Mouse (Mus musculus): ENCODE data around the gene Cd96. TPM values are rescaled to one million over a fixed set of nuclear protein-coding genes. Genes with fewer than 3 reads are reported as not detected.

The Cd96 gene
- polyA plus RNA-seq, 1 experiment from 2014 or later = not detected

DNA sequence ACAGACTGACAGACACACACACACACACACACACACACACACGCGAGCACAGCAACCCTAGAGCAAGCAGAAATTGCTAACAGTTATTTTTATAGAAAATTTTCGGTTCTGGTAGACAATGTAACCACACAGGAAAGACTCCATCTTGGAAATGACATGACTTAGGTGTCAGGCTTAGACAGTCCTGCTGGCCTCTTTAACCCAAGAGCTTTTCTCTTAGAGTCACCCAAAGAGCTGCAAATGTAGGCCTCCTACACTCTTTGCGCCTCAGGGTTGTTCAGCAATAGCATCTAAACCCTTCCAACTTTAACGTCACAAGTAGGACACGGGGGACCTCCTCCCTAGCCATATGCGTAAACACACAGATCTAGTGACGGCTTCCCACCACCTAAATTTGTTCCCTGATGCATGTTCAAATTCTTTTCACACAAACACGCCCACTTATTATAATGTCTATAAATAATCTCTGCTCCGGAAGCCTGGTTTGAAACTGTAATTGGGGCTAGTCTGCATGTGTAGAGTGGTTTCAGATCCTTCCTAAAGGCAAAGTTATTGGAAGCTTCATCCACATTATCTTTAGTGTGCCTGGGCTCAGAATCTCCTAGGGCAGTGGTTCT is 118.4 kb downstream of the Cd96 start:
- Histone ChIP-seq H3K9me3 (ENCODE audit: low read length) (no peaks in the 10 kb centered on the region), H3K4me2 (replicated peaks; ENCODE audit: low read depth, low read length) (no peak overlapping the region), H3K27me3 (replicated peaks; ENCODE audit: insufficient read depth, low read length) (no peaks in the 10 kb centered on the region), H3K4me3 (ENCODE audit: low read depth, low read length) (no peak overlapping the region), H3K27ac (ENCODE audit: low read length) (no peak overlapping the region), H3K9ac (replicated peaks; ENCODE audit: low read depth) (no peak overlapping the region), H3K4me1 (ENCODE audit: insufficient read depth, low read depth, low read length) (no peaks in the 10 kb centered on the region), H3K36me3 (ENCODE audit: insufficient read depth, low read length) (no peaks in the 10 kb centered on the region)
- no peak for DNase-seq (ENCODE audit: low spot score)
- TF ChIP-seq EP300 (IDR thresholded peaks at IDR 0.05) = no peak
- no peak for TF ChIP-seq CTCF (IDR thresholded peaks at IDR 0.05)
- ATAC-seq = no peak
- 81% methylated on average over 10 of the region's 10 CpGs for WGBS

DNA sequence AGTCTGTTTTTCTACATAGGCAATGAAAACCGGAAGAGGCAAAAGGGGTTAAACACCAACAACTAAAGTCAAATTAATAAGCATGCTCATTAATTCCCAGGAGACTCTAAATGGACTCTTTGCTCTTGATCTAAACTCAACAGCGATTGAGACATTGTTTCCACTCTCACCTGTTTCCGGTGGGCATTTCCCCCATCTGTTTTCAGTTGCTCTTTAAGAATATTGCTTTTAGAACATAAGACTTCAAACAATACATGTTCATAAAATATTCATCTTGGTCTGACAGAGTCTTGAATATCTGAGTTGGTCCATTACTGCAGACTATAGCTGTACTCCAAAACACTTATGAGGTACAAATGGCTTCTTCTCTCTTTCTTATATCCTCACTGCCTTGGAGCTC is 119.1 kb downstream of the Cd96 start:
- 90% methylated on average over 3 of the region's 3 CpGs for WGBS
- no peak overlapping the region for H3K4me2 ChIP-seq (replicated peaks; ENCODE audit: low read depth, low read length)
- no peak for TF ChIP-seq EP300 (IDR thresholded peaks at IDR 0.05)
- TF ChIP-seq CTCF (IDR thresholded peaks at IDR 0.05) = no peak
- H3K36me3 ChIP-seq (ENCODE audit: insufficient read depth, low read length) = no peaks in the 10 kb centered on the region
- no peak for DNase-seq (ENCODE audit: low spot score)
- H3K9ac ChIP-seq (replicated peaks; ENCODE audit: low read depth) = no peak overlapping the region
- H3K27ac ChIP-seq (ENCODE audit: low read length) = no peak overlapping the region
- no peaks in the 10 kb centered on the region for H3K4me1 ChIP-seq (ENCODE audit: insufficient read depth, low read depth, low read length)
- no peak overlapping the region for H3K4me3 ChIP-seq (ENCODE audit: low read depth, low read length)
- H3K9me3 ChIP-seq (ENCODE audit: low read length) = no peaks in the 10 kb centered on the region
- no peaks in the 10 kb centered on the region for H3K27me3 ChIP-seq (replicated peaks; ENCODE audit: insufficient read depth, low read length)
- ATAC-seq = no peak

DNA sequence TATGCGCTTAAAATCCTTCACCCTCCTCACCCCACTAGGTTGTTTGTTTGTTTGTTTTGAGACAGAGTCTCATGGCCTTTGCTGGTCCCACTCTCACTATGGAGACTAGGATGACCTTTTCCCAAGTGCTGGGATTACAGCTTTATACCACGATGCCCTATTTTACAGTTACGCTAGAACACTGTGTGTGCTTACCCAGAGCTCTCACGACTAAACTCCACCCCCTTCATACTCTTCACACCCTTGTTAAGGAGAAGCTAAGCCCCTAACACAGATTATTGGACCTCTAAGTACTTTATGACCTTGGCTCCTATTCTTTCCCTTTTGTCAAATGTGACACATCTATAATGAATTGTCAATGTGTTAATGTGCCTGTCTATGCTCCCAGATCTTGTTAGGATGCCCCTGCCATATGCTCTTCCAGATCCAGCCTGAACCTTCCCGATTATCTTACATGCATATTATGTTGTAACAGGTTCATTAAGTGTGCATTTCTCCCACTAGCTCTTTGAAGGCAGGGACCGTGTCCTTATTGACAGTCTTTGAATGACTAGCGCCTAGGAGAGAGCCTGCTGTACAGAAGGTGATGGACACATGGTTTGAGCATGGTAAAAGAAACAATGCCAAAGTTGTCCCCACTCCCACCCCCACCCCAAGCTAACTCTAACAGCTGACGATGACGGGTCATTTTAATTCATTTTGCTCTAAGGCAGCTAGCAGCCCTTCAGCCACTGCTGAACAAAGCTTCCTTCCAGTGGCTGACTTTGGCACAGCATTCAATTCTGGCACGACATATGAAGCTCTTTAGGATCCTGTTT is 120.5 kb downstream of the Cd96 start:
- TF ChIP-seq EP300 (IDR thresholded peaks at IDR 0.05) = no peak
- TF ChIP-seq CTCF (IDR thresholded peaks at IDR 0.05) = no peak
- Histone ChIP-seq H3K4me1 (ENCODE audit: insufficient read depth, low read depth, low read length) (no peaks in the 10 kb centered on the region), H3K4me2 (replicated peaks; ENCODE audit: low read depth, low read length) (no peak overlapping the region), H3K4me3 (ENCODE audit: low read depth, low read length) (no peak overlapping the region), H3K36me3 (ENCODE audit: insufficient read depth, low read length) (no peaks in the 10 kb centered on the region), H3K9ac (replicated peaks; ENCODE audit: low read depth) (no peak overlapping the region), H3K9me3 (ENCODE audit: low read length) (no peaks in the 10 kb centered on the region), H3K27ac (ENCODE audit: low read length) (no peak overlapping the region), H3K27me3 (replicated peaks; ENCODE audit: insufficient read depth, low read length) (no peaks in the 10 kb centered on the region)
- DNase-seq (ENCODE audit: low spot score) = no peak
- no peak for ATAC-seq
- 73% methylated on average over 10 of the region's 10 CpGs for WGBS

DNA sequence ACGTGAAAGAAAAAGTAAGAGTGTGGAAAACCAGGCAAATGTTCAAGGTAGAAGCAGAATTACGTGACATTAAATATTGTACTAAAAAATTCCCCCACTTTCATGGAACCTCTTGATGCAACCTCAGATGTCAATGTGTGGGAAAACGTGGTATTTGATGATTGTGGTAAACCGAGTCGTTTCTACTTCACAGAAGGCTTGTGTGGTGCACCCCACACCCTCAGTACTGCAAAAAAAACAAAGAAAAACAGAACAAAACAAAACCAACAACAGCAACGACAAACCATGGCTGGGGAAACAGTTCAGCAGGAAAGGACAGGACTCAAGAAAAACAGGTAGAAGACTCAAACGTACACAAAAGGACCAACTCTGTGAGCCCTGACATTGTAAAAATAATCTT is 121.8 kb downstream of the Cd96 start:
- no peaks in the 10 kb centered on the region for H3K4me1 ChIP-seq (ENCODE audit: insufficient read depth, low read depth, low read length)
- no peak overlapping the region for H3K9ac ChIP-seq (replicated peaks; ENCODE audit: low read depth)
- H3K36me3 ChIP-seq (ENCODE audit: insufficient read depth, low read length) = no peaks in the 10 kb centered on the region
- no peak overlapping the region for H3K27ac ChIP-seq (ENCODE audit: low read length)
- H3K27me3 ChIP-seq (replicated peaks; ENCODE audit: insufficient read depth, low read length) = no peaks in the 10 kb centered on the region
- no peak overlapping the region for H3K4me3 ChIP-seq (ENCODE audit: low read depth, low read length)
- no peak for DNase-seq (ENCODE audit: low spot score)
- no peaks in the 10 kb centered on the region for H3K9me3 ChIP-seq (ENCODE audit: low read length)
- WGBS = 73% methylated on average over 7 of the region's 7 CpGs
- no peak for ATAC-seq
- TF ChIP-seq EP300 (IDR thresholded peaks at IDR 0.05) (no peak), CTCF (IDR thresholded peaks at IDR 0.05) (no peak)
- H3K4me2 ChIP-seq (replicated peaks; ENCODE audit: low read depth, low read length) = no peak overlapping the region

DNA sequence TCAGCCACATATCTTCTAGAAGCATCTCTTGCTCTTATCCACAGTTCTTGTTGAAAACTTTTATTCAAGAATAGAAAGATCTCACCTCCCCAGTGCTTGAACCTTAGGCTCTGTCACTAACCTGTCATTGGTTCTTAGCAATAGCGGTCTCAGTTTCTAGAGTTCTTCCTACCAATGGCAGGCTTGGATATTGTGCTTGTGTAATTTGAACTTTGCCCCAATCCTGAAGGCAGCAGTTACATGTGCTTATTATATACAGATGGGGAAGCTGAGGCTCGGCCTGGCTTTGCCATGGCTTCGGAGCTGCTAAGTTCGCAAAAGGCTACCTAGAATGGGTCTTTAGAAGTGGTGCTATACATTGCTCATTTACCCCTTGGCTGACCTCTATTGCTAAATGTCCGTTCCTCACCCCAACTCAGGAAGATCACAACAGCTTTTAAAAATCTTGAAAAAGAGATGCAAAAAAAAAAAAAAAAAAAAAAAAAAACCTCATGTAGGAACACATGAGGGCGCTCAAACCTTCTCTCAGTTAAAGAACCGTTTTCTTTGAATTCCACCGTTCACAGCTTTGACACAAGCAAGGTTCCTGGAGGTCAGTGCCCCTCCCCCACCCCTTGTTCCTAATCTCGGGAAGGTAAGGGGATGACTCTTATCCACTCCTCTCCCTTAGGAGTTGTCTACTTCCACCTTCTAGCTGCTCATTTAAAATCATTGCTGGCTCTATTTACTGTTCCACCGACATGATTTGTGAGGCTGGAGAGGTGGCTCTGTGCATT is 129.0 kb downstream of the Cd96 start:
- Histone ChIP-seq H3K9ac (replicated peaks; ENCODE audit: low read depth) (no peak overlapping the region), H3K4me1 (ENCODE audit: insufficient read depth, low read depth, low read length) (no peaks in the 10 kb centered on the region), H3K4me3 (ENCODE audit: low read depth, low read length) (no peak overlapping the region), H3K9me3 (ENCODE audit: low read length) (no peaks in the 10 kb centered on the region), H3K4me2 (replicated peaks; ENCODE audit: low read depth, low read length) (no peak overlapping the region), H3K27me3 (replicated peaks; ENCODE audit: insufficient read depth, low read length) (no peaks in the 10 kb centered on the region), H3K36me3 (ENCODE audit: insufficient read depth, low read length) (no peaks in the 10 kb centered on the region), H3K27ac (ENCODE audit: low read length) (no peak overlapping the region)
- no peak for ATAC-seq
- DNase-seq (ENCODE audit: low spot score) = peak; percentile 29
- WGBS = 46% methylated on average over 10 of the region's 10 CpGs
- TF ChIP-seq CTCF (IDR thresholded peaks at IDR 0.05) (peak; percentile 41), EP300 (IDR thresholded peaks at IDR 0.05) (no peak)

DNA sequence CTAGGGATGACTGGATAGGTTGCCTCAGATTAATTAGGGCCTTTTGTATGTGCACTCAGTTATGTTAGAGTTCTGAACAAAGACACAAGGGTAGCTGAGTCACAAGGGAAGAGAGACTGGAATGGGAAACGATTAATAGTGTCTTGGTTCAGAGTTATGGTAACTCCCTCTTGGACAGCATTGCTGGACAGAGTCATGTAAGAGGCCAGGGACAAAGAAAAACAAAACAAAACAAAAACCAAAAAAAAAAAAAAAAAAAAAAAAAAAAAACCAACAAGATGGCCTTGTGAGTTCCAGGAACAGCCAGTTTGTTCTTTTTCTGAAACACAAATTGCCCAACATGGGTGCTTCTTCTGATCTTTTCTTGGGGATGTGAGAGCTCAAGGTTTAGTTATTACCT is 133.8 kb downstream of the Cd96 start:
- Histone ChIP-seq H3K27me3 (replicated peaks; ENCODE audit: insufficient read depth, low read length) (no peaks in the 10 kb centered on the region), H3K27ac (ENCODE audit: low read length) (no peak overlapping the region), H3K4me3 (ENCODE audit: low read depth, low read length) (no peak overlapping the region), H3K9me3 (ENCODE audit: low read length) (no peaks in the 10 kb centered on the region), H3K4me2 (replicated peaks; ENCODE audit: low read depth, low read length) (no peak overlapping the region), H3K36me3 (ENCODE audit: insufficient read depth, low read length) (no peaks in the 10 kb centered on the region), H3K4me1 (ENCODE audit: insufficient read depth, low read depth, low read length) (no peaks in the 10 kb centered on the region), H3K9ac (replicated peaks; ENCODE audit: low read depth) (no peak overlapping the region)
- DNase-seq (ENCODE audit: low spot score) (no peak), ATAC-seq (no peak)
- no peak for TF ChIP-seq CTCF (IDR thresholded peaks at IDR 0.05)
- no peak for TF ChIP-seq EP300 (IDR thresholded peaks at IDR 0.05)
- WGBS = 82% methylated on average over 1 of the region's 1 CpGs

Other genes starting within 250 kb of the Cd96 start
- gene Phldb2, start 166.7 kb downstream of the Cd96 start, polyA plus RNA-seq (2015; fragmentation: Nextera tagmentation; extraction: Ambion mirVana) = 54.2 and 66.7 TPM in 2 replicates
- gene Plcxd2, start 110.0 kb downstream of the Cd96 start, polyA plus RNA-seq (2015; fragmentation: Nextera tagmentation; extraction: Ambion mirVana) = 0.15 and 0.20 TPM in 2 replicates
- 0.73 and 1.2 TPM in 2 replicates for gene Gm4737, start 34.8 kb upstream of the Cd96 start, polyA plus RNA-seq (2015; fragmentation: Nextera tagmentation; extraction: Ambion mirVana)

All from lung, postnatal 0 days (tissue).